Mouse (Mus musculus): ENCODE data around the gene Rpgrip1l. TPM values are rescaled to one million over a fixed set of nuclear protein-coding genes. Genes with fewer than 3 reads are reported as not detected.

Gene Rpgrip1l
- polyA plus RNA-seq, 1 experiment, result not detected

DNA sequence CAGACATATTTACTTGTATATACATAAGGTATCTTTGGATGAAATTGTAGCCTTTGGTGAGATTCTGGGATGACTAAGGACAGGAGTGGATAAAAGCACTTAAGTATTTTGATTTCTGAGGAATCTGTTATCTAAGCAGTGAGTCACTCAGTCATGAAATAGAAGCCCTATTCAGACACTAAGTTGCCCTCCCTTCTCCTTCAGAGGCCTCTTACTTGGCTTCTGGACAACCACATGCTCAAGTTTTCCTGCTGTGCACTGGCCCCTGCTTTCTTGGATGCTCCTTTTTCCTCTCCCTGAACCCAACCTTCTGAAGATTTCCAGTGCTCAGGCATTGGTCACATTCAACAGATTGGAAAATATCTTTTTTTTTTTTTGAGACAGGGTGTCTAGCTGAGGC is 48.5 kb downstream of the Rpgrip1l start:
- TF ChIP-seq POLR2A (IDR thresholded peaks at IDR 0.05; ENCODE audit: insufficient read depth, low read depth, low read length) (no peak), CTCF (IDR thresholded peaks at IDR 0.05; ENCODE audit: insufficient read depth, low read depth, low read length) (no peak)
- Histone ChIP-seq H3K27ac (ENCODE audit: insufficient read depth, low read depth, low read length) (no peak overlapping the region), H3K4me3 (ENCODE audit: insufficient read depth, low read depth, low read length) (no peak overlapping the region), H3K4me1 (ENCODE audit: control insufficient read depth, insufficient read depth, low read length) (no peaks in the 10 kb centered on the region)

DNA sequence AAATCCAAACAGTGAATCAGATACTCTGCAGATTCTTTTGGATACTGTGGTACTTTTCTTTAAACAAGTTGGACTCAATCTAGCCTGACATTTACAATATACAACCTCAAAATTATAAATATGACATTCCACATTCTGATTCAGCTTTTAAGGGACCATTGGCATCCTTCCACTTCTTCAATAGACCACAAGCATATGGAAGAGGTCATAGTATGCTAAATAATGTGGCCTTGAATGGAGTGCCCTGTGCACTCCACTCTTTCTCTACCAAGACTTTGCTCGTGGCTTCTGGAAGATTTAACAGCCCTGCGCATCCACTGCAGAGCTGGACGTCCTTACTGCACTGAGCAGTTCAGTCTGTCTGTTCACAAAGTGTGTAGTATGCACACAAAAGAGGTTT is 49.1 kb downstream of the Rpgrip1l start:
- Histone ChIP-seq H3K27ac (ENCODE audit: insufficient read depth, low read depth, low read length) (no peak overlapping the region), H3K4me3 (ENCODE audit: insufficient read depth, low read depth, low read length) (no peak overlapping the region), H3K4me1 (ENCODE audit: control insufficient read depth, insufficient read depth, low read length) (no peaks in the 10 kb centered on the region)
- WGBS, result 85% methylated on average over 3 of the region's 3 CpGs
- TF ChIP-seq POLR2A (IDR thresholded peaks at IDR 0.05; ENCODE audit: insufficient read depth, low read depth, low read length), result no peak
- TF ChIP-seq CTCF (IDR thresholded peaks at IDR 0.05; ENCODE audit: insufficient read depth, low read depth, low read length), result no peak

DNA sequence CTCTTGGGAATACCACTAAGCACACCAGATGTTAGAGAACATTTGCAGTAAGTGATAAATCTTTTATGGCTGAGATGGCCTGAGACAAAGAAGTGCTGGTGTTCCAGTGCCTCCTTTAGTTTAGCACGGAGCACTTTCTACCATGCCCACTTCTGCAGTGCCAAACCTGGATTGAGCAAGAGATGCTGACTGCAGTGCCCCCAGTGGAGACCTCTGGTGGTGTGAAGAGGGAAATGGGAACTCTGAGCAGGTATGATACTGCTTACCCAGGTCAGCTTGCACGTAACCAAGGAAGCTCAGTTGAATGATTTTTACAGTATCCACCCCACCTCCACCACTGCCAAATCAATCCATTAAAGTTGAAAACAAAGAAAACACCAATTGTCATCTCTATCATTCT is 51.5 kb downstream of the Rpgrip1l start:
- Histone ChIP-seq H3K4me3 (ENCODE audit: insufficient read depth, low read depth, low read length) (no peak overlapping the region), H3K27ac (ENCODE audit: insufficient read depth, low read depth, low read length) (no peak overlapping the region), H3K4me1 (ENCODE audit: control insufficient read depth, insufficient read depth, low read length) (no peaks in the 10 kb centered on the region)
- WGBS, result 67% methylated on average over 2 of the region's 2 CpGs
- TF ChIP-seq POLR2A (IDR thresholded peaks at IDR 0.05; ENCODE audit: insufficient read depth, low read depth, low read length), result no peak
- TF ChIP-seq CTCF (IDR thresholded peaks at IDR 0.05; ENCODE audit: insufficient read depth, low read depth, low read length), result no peak

DNA sequence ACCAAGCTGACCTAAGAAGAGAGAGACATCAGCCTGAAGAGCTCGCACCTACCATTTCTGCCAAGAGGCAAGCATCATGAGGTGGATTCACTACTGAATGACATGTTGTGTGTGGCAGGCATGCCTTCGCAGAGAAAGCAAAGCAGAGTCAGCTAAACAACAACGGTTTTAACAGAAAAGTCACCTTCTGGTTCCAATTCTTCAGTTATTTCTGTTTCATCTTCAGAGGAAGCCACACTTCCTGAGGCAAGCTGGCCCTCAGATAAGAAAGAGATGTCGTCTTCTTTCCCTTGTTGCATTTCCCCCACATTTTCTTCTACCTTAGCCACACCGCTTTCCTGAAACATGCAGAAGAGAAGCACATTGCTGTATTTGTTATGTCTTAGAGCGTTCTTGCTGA is 62.1 kb downstream of the Rpgrip1l start:
- 98% methylated on average over 6 of the region's 6 CpGs for WGBS
- H3K4me3 ChIP-seq (ENCODE audit: insufficient read depth, low read depth, low read length), result no peak overlapping the region
- H3K27ac ChIP-seq (ENCODE audit: insufficient read depth, low read depth, low read length), result no peak overlapping the region
- TF ChIP-seq POLR2A (IDR thresholded peaks at IDR 0.05; ENCODE audit: insufficient read depth, low read depth, low read length) (no peak), CTCF (IDR thresholded peaks at IDR 0.05; ENCODE audit: insufficient read depth, low read depth, low read length) (no peak)
- H3K4me1 ChIP-seq (ENCODE audit: control insufficient read depth, insufficient read depth, low read length), result no peaks in the 10 kb centered on the region

DNA sequence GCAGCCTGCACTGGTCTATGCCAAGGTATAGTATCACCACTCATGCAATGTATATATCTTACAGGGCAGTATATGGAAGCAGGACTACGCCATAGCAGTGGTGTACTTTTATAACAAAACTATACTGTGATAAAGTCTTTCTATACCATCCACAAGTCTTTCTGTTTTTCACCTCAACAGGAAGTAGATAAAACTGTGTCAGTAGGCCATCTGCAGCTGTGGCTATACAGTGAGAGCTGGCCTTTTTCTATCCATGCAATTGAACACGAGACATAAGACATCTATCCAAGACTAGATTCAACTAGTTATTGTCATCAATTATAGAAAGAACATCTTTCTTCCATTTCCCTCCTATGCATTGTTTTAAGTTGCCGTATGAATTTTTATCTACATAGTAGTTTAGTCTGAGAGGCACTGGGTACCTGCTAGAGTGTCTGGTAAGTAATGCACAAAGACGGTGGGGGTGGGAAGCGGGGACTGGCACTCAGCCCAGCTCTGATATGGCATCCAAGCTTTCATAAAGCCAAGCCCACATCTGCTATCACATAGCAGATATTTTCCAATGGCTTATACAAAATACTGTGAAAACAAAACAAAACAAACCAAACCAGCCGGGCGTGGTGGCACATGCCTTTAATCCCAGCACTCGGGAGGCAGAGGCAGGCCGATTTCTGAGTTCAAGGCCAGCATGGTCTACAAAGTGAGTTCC is 63.1 kb downstream of the Rpgrip1l start:
- Histone ChIP-seq H3K4me3 (ENCODE audit: insufficient read depth, low read depth, low read length) (no peak overlapping the region), H3K4me1 (ENCODE audit: control insufficient read depth, insufficient read depth, low read length) (no peaks in the 10 kb centered on the region), H3K27ac (ENCODE audit: insufficient read depth, low read depth, low read length) (no peak overlapping the region)
- TF ChIP-seq CTCF (IDR thresholded peaks at IDR 0.05; ENCODE audit: insufficient read depth, low read depth, low read length), result no peak
- TF ChIP-seq POLR2A (IDR thresholded peaks at IDR 0.05; ENCODE audit: insufficient read depth, low read depth, low read length), result no peak
- WGBS, result 89% methylated on average over 9 of the region's 9 CpGs

DNA sequence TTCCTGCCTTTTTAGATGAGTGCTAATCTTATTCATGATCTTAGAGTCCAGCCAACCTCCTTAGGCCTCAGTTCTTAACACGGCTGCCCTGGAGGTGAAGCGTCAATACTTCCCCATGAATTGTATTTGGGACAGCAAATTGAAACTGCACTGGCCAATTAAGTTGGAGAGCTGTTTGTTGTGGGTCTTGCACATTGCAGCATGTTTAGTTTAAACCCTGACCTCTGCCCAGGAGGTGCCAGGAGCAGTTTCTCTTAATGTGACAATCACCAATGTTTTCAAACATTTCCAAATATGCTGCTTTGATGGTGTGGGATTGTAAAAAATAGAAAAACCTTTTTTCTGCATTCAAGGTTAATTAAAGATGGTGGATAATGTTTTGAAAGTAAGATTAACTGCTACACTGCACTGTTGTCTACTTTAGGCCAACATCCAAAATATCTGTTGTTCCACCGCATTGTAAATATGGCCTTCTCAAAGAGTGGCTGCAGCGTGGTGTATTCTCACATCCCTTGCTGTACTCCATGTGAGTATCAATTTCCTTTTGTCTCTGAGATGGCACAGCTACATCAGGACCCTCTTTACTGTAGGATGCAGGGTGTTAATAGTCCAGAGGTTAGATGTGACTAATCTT is 67.1 kb downstream of the Rpgrip1l start:
- no peak overlapping the region for H3K27ac ChIP-seq (ENCODE audit: insufficient read depth, low read depth, low read length)
- H3K4me1 ChIP-seq (ENCODE audit: control insufficient read depth, insufficient read depth, low read length), result no peaks in the 10 kb centered on the region
- H3K4me3 ChIP-seq (ENCODE audit: insufficient read depth, low read depth, low read length), result no peak overlapping the region
- no peak for TF ChIP-seq CTCF (IDR thresholded peaks at IDR 0.05; ENCODE audit: insufficient read depth, low read depth, low read length)
- TF ChIP-seq POLR2A (IDR thresholded peaks at IDR 0.05; ENCODE audit: insufficient read depth, low read depth, low read length), result no peak
- 68% methylated on average over 4 of the region's 4 CpGs for WGBS

DNA sequence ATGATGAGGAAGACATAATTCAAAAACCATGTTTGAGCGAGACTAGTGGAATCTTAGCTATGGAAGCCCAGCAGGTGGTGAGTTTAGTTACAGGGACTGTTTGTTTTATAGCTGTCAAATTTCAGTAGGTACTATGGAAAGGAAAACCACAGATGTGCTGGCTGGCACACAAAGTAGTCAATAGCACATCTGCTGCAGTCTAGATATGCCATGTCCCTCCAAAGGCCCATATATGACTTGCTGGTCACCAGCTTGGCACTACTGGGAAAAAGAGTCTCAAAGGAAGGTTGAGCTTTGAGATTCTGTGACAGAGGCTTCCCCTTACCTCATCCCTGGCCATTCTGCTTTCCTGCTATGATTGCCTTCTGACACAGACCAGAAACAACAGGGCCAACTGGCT is 70.3 kb downstream of the Rpgrip1l start:
- 89% methylated on average over 1 of the region's 1 CpGs for WGBS
- H3K4me3 ChIP-seq (ENCODE audit: insufficient read depth, low read depth, low read length), result no peak overlapping the region
- no peak overlapping the region for H3K27ac ChIP-seq (ENCODE audit: insufficient read depth, low read depth, low read length)
- no peaks in the 10 kb centered on the region for H3K4me1 ChIP-seq (ENCODE audit: control insufficient read depth, insufficient read depth, low read length)
- TF ChIP-seq POLR2A (IDR thresholded peaks at IDR 0.05; ENCODE audit: insufficient read depth, low read depth, low read length), result no peak
- no peak for TF ChIP-seq CTCF (IDR thresholded peaks at IDR 0.05; ENCODE audit: insufficient read depth, low read depth, low read length)

DNA sequence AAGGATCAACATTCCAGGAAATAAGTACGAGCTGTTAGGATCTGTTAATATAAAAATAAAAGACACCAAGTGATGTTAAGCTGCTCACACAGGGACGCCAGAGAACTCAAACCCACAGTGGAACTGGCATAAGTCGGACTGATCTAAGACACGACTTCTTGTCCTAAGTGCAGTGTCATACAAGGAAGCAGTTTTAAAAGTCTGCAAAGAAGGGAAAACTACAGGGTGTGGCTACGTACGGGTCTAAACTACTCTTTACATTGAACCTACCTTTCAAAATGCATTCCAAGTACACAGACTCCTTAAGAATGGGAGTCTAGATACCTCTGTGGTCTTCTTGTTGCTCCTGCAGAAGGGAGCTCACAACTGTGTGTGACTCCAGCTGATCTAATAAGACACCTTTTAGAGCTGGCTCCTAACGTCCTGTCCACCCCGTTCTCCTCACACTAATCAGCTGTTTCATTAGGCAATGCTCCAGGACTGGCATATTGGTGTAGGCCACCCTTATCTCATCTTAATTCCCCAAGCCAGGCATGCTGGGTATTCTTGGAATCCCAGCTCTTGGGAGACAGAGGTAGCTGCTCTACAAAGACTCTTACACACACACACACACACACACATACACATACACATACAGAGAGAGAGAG is 71.1 kb downstream of the Rpgrip1l start:
- Histone ChIP-seq H3K27ac (ENCODE audit: insufficient read depth, low read depth, low read length) (no peak overlapping the region), H3K4me1 (ENCODE audit: control insufficient read depth, insufficient read depth, low read length) (no peaks in the 10 kb centered on the region), H3K4me3 (ENCODE audit: insufficient read depth, low read depth, low read length) (no peak overlapping the region)
- TF ChIP-seq CTCF (IDR thresholded peaks at IDR 0.05; ENCODE audit: insufficient read depth, low read depth, low read length) (no peak), POLR2A (IDR thresholded peaks at IDR 0.05; ENCODE audit: insufficient read depth, low read depth, low read length) (no peak)
- 76% methylated on average over 8 of the region's 8 CpGs for WGBS

DNA sequence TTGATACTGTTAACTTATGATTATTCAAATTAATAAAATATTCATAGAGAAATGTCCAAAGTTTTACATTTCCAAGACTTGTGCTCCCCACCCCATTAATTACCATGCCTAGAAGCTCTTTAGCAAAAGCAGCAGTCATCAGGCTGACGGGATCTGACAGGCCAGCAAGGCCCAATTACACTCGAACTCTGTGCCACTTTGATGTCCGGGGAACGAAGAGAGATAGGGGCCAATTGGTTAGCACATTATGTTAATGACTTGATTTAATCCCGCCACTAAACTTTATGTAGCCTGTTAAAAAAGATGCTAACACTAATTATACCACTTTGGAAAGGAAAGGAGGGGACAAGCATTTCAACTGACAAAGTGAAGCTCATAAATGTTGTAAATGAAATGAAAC is 71.7 kb downstream of the Rpgrip1l start:
- no peaks in the 10 kb centered on the region for H3K4me1 ChIP-seq (ENCODE audit: control insufficient read depth, insufficient read depth, low read length)

More for the DNA sequence above, 71.7 kb downstream of the Rpgrip1l start:
- Histone ChIP-seq H3K27ac (ENCODE audit: insufficient read depth, low read depth, low read length) (no peak overlapping the region), H3K4me3 (ENCODE audit: insufficient read depth, low read depth, low read length) (no peak overlapping the region)
- 60% methylated on average over 5 of the region's 5 CpGs for WGBS
- TF ChIP-seq POLR2A (IDR thresholded peaks at IDR 0.05; ENCODE audit: insufficient read depth, low read depth, low read length) (no peak), CTCF (IDR thresholded peaks at IDR 0.05; ENCODE audit: insufficient read depth, low read depth, low read length) (no peak)
